9 mouse cellular contexts compared by ENCODE assay signal in genomic region chr16:32434066-32434465, GRCm38 (mm10). TPM values are rescaled to one million over a fixed set of nuclear protein-coding genes. Genes with fewer than 3 reads are reported as not detected.
DNase-seq lines count a peak whose midpoint lies in the region; TF ChIP-seq lines count a peak whose summit lies in the region.
"Had no signal": no experiment of that assay in that cellular context is flagged by ENCODE, and none has a peak within 500 bp of the region (broad histone marks: within the 10 kb centered on the region; RNA-seq: fewer than 3 reads in every experiment).

No protein-coding gene starts in this region.

- no peak for TF ChIP-seq EP300 in CH12.LX (IDR thresholded peaks at IDR 0.05; ENCODE audit: low read length)

- no peak overlapping the region for H3K9ac ChIP-seq in CH12.LX (ENCODE audit: insufficient read depth, low read depth)

- no peaks in the 10 kb centered on the region for H3K9me3 ChIP-seq in CH12.LX (replicated peaks; ENCODE audit: low read length)
- H3K9me3 ChIP-seq in forebrain, embryonic 10.5 days, result no peaks in the 10 kb centered on the region

- H3K27ac ChIP-seq in CH12.LX (ENCODE audit: insufficient read depth, low read depth) (no peak overlapping the region), macrophage (peak overlapping the region; percentile 38)
- no peak overlapping the region for H3K27ac ChIP-seq in forebrain, embryonic 10.5 days

- intact Hi-C loops in heart, postnatal 14 days (cut with DNase I), result loop anchor here (5.0 kb wide), 1 partner anchor 102 kb away; the partner anchor contains the start of gene Ubxn7

- H3K4me3 ChIP-seq in CH12.LX (replicated peaks in 1 of 3; ENCODE audit: low read depth in 2 of 3, low read length in 2 of 3, poor library complexity in 1 of 3), result no peak overlapping the region
- H3K4me3 ChIP-seq in macrophage (ENCODE audit: inconsistent target), result no peak overlapping the region
- H3K4me3 ChIP-seq in forebrain, embryonic 10.5 days, result no peak overlapping the region

- peak; percentile 92 for DNase-seq in 416B (ENCODE audit: low read depth)
- DNase-seq in CH12.LX (ENCODE audit: extremely low read depth), result peak; percentile 68
- DNase-seq in heart, postnatal 14 days, result peak; percentile 25 to 43
- no peak for DNase-seq in right cerebral cortex, postnatal 10 days (ENCODE audit: low spot score in 2 of 2)
- no peak for DNase-seq in layer of hippocampus, postnatal 36 days
- DNase-seq in forebrain, embryonic 10.5 days (ENCODE audit: extremely low spot score, low spot score), result no peak
- DNase-seq in cerebellum, postnatal 10 days, result no peak

- H3K79me2 ChIP-seq in CH12.LX (replicated peaks; ENCODE audit: control insufficient read depth, extremely low read depth, insufficient read depth, poor library complexity, severe bottlenecking) (peaks cover 2% of the 10 kb centered on the region; the same call in 1 of the 2 replicates), macrophage (ENCODE audit: inconsistent target) (peaks cover 83% of the 10 kb centered on the region)

- no peak for TF ChIP-seq POLR2A in CH12.LX (IDR thresholded peaks at IDR 0.05; ENCODE audit: low read depth, low read length)

- H3K36me3 ChIP-seq in CH12.LX (replicated peaks in 1 of 2; ENCODE audit: control insufficient read depth in 1 of 2, insufficient read depth in 1 of 2, low read length in 1 of 2) (peaks cover 0 to 4% of the 10 kb centered on the region in 2 experiments), macrophage (ENCODE audit: inconsistent target) (no peaks in the 10 kb centered on the region)
- no peaks in the 10 kb centered on the region for H3K36me3 ChIP-seq in forebrain, embryonic 10.5 days (replicated peaks)

- H3K4me2 ChIP-seq in CH12.LX (ENCODE audit: insufficient read depth, low read depth, poor library complexity, severe bottlenecking), result peak overlapping the region; percentile 75; the same call in 1 of the 2 replicates

- peaks cover 9 to 40% of the 10 kb centered on the region in 2 experiments for H3K4me1 ChIP-seq in CH12.LX (ENCODE audit: control insufficient read depth in 1 of 2, insufficient read depth in 2 of 2)
- peaks cover 27% of the 10 kb centered on the region for H3K4me1 ChIP-seq in forebrain, embryonic 10.5 days

- WGBS in macrophage (ENCODE audit: missing documents), result 0% methylated on average over 6 of the region's 6 CpGs
- WGBS in forebrain, embryonic 10.5 days, result 72% methylated on average over 6 of the region's 6 CpGs

- in situ Hi-C loops in CH12.LX (cut with MboI; ENCODE audit: low pct_ligation_motif_present, low pct_unique_long_range_greater_than_20kb, low sequenced_read_pairs), result no loop called here

- dilution Hi-C loops in CH12.LX (cut with MboI; ENCODE audit: extremely low pct_ligation_motif_present, extremely low pct_unique_long_range_greater_than_20kb, low sequenced_read_pairs), result no loop called here

- TF ChIP-seq CTCF in CH12.LX (conservative IDR thresholded peaks at IDR 0.05 in 1 of 2, IDR thresholded peaks at IDR 0.05 in 1 of 2; ENCODE audit: low read depth in 2 of 2, low read length in 2 of 2), result no peak

- no peak for TF ChIP-seq RAD21 in CH12.LX (IDR thresholded peaks at IDR 0.05; ENCODE audit: low read depth, low read length)

- H3K27me3 ChIP-seq in CH12.LX (replicated peaks), result no peaks in the 10 kb centered on the region
- H3K27me3 ChIP-seq in forebrain, embryonic 10.5 days (ENCODE audit: poor library complexity, severe bottlenecking), result no peaks in the 10 kb centered on the region

TF ChIP-seq in CH12.LX, 34 proteins besides CTCF, POLR2A, EP300 and RAD21:
- TF ChIP-seq SIN3A (IDR thresholded peaks at IDR 0.05; ENCODE audit: low read length), result peak; percentile 76
- TF ChIP-seq KAT2A (IDR thresholded peaks at IDR 0.05; ENCODE audit: insufficient replicate concordance, low read length), result no peak
- no peak for TF ChIP-seq HCFC1 (IDR thresholded peaks at IDR 0.05; ENCODE audit: low read depth, low read length)
- peak; percentile 70 for TF ChIP-seq BHLHE40 (IDR thresholded peaks at IDR 0.05; ENCODE audit: low read depth, low read length)
- peak; percentile 93 for TF ChIP-seq MEF2A (IDR thresholded peaks at IDR 0.05; ENCODE audit: borderline replicate concordance, low read depth, low read length)
- TF ChIP-seq TBP (conservative IDR thresholded peaks at IDR 0.05; ENCODE audit: low read depth, low read length), result no peak
- TF ChIP-seq E2F4 (IDR thresholded peaks at IDR 0.05; ENCODE audit: insufficient replicate concordance, low read depth, low read length), result no peak
- no peak for TF ChIP-seq ZMIZ1 (IDR thresholded peaks at IDR 0.05; ENCODE audit: low read depth, low read length)
- no peak for TF ChIP-seq CHD1 (IDR thresholded peaks at IDR 0.05; ENCODE audit: low read depth, low read length)
- no peak for TF ChIP-seq MAX (IDR thresholded peaks at IDR 0.05; ENCODE audit: low read length)
- peak; percentile 94 for TF ChIP-seq ETS1 (conservative IDR thresholded peaks at IDR 0.05; ENCODE audit: low read depth, low read length)
- peak; percentile 45; the same call in 1 of the 2 replicates for TF ChIP-seq IRF4 (IDR thresholded peaks at IDR 0.05; ENCODE audit: low read depth, low read length)
- TF ChIP-seq USF1 (IDR thresholded peaks at IDR 0.05; ENCODE audit: low read depth, low read length), result no peak
- no peak for TF ChIP-seq USF2 (conservative IDR thresholded peaks at IDR 0.05; ENCODE audit: low read depth, low read length)
- TF ChIP-seq MYC (IDR thresholded peaks at IDR 0.05; ENCODE audit: low read depth, low read length), result peak; percentile 51; the same call in 1 of the 2 replicates
- no peak for TF ChIP-seq CHD2 (IDR thresholded peaks at IDR 0.05; ENCODE audit: low read length)
- TF ChIP-seq RCOR1 (conservative IDR thresholded peaks at IDR 0.05; ENCODE audit: low read depth, low read length), result no peak
- no peak for TF ChIP-seq ELF1 (IDR thresholded peaks at IDR 0.05; ENCODE audit: low read depth, low read length)
- TF ChIP-seq MXI1 (IDR thresholded peaks at IDR 0.05; ENCODE audit: low read depth, low read length), result peak; percentile 69; the same call in 1 of the 2 replicates
- TF ChIP-seq NRF1 (IDR thresholded peaks at IDR 0.05; ENCODE audit: low read depth, low read length), result no peak
- no peak for TF ChIP-seq ZC3H11A (IDR thresholded peaks at IDR 0.05; ENCODE audit: low read depth, low read length)
- 0 out of 2 replicates have a peak, but pooled peaks have one; percentile 43 for TF ChIP-seq MAZ (IDR thresholded peaks at IDR 0.05; ENCODE audit: low read depth, low read length)

RNA-seq across cellular contexts. Expression of gene Pcyt1a, which starts 3.3 kb away (rescaled TPM):
- total RNA-seq in CH12.LX (2012; rRNA removed), result 16.4 and 17.0 TPM in 2 replicates
- 20.3 and 21.1 TPM in 2 replicates for total RNA-seq in CH12.LX (2014; rRNA removed)
- 25.7 and 28.1 TPM in 2 replicates for polyA plus RNA-seq in CH12.LX (2012; ENCODE audit: insufficient read length, low read depth)
- 100 to 1,000 TPM; 106 to 108 TPM for total RNA-seq in heart, postnatal 14 days (2021)
- total RNA-seq in macrophage (2018; cell fraction: chromatin; rRNA removed), result 100 to 1,000 TPM in 10 of 26 experiments, 10 to 100 TPM in 16; 47.1 to 175 (median 80.7) TPM
- total RNA-seq in macrophage (2018; cell fraction: cytosol; rRNA removed), result 100 to 1,000 TPM in 3 of 26 experiments, 10 to 100 TPM in 23; 45.4 to 108 (median 71.3) TPM
- 100 to 1,000 TPM in 3 of 26 experiments, 10 to 100 TPM in 23; 54.3 to 120 (median 66.5) TPM for total RNA-seq in macrophage (2018; cell fraction: nucleus; rRNA removed)
- 32.5 to 74.9 TPM (median 60.1 TPM) in 3 replicates for polyA plus RNA-seq in macrophage (2018)
- total RNA-seq in layer of hippocampus, postnatal 36 days (2021), result 10 to 100 TPM; 35.0 to 38.6 TPM
- polyA plus RNA-seq in forebrain, embryonic 10.5 days (2016; fragmentation: Nextera tagmentation; extraction: Ambion mirVana), result 41.7 and 41.9 TPM in 2 replicates

RNA-seq across cellular contexts. Expression of gene Tctex1d2, which starts 14.6 kb away (rescaled TPM):
- not detected in 2 replicates for total RNA-seq in CH12.LX (2012; rRNA removed)
- total RNA-seq in CH12.LX (2014; rRNA removed), result not detected in 2 replicates
- polyA plus RNA-seq in CH12.LX (2012; ENCODE audit: insufficient read length, low read depth), result not detected in 2 replicates
- 1 to 10 TPM; 5.7 to 6.0 TPM for total RNA-seq in heart, postnatal 14 days (2021)
- total RNA-seq in macrophage (2018; cell fraction: chromatin; rRNA removed), result 10 to 100 TPM in 9 of 26 experiments, 1 to 10 TPM in 17; 2.1 to 18.5 (median 7.5) TPM
- 10 to 100 TPM; 13.5 to 28.3 (median 21.0) TPM for total RNA-seq in macrophage (2018; cell fraction: cytosol; rRNA removed)
- 10 to 100 TPM in 11 of 26 experiments, 1 to 10 TPM in 15; 2.7 to 21.3 (median 7.8) TPM for total RNA-seq in macrophage (2018; cell fraction: nucleus; rRNA removed)
- 16.6 to 17.3 TPM (median 16.7 TPM) in 3 replicates for polyA plus RNA-seq in macrophage (2018)
- total RNA-seq in layer of hippocampus, postnatal 36 days (2021), result 10 to 100 TPM; 12.0 to 13.2 TPM
- polyA plus RNA-seq in forebrain, embryonic 10.5 days (2016; fragmentation: Nextera tagmentation; extraction: Ambion mirVana), result 39.0 and 39.2 TPM in 2 replicates

RNA-seq across cellular contexts. Expression of gene Tm4sf19, which starts 33.8 kb away (rescaled TPM):
- total RNA-seq in CH12.LX (2012; rRNA removed), result 0.25 and 0.29 TPM in 2 replicates
- 0.45 and 0.78 TPM in 2 replicates for total RNA-seq in CH12.LX (2014; rRNA removed)
- polyA plus RNA-seq in CH12.LX (2012; ENCODE audit: insufficient read length, low read depth), result 0.52 and 1.3 TPM in 2 replicates
- not detected for total RNA-seq in heart, postnatal 14 days (2021)
- total RNA-seq in macrophage (2018; cell fraction: chromatin; rRNA removed), result 1 to 10 TPM in 4 of 26 experiments, under 1 TPM in 4, not detected in 18; 0.53 to 2.3 (median 0.99) TPM
- total RNA-seq in macrophage (2018; cell fraction: cytosol; rRNA removed), result 1 to 10 TPM in 18 of 26 experiments, under 1 TPM in 8; 0.56 to 2.1 (median 1.2) TPM
- total RNA-seq in macrophage (2018; cell fraction: nucleus; rRNA removed), result 1 to 10 TPM in 9 of 26 experiments, under 1 TPM in 11, not detected in 6; 0.48 to 1.9 (median 0.99) TPM
- polyA plus RNA-seq in macrophage (2018), result 0.67 to 1.2 TPM (median 1.1 TPM) in 3 replicates
- under 1 TPM in 1 of 2 experiments, not detected in 1; 0.27 TPM for total RNA-seq in layer of hippocampus, postnatal 36 days (2021)
- not detected in 2 replicates for polyA plus RNA-seq in forebrain, embryonic 10.5 days (2016; fragmentation: Nextera tagmentation; extraction: Ambion mirVana)
- total RNA-seq: gastrocnemius, adult 8-10 months had no signal

RNA-seq across cellular contexts. Expression of gene Slc51a, which starts 53.6 kb away (rescaled TPM):
- total RNA-seq in CH12.LX (2012; rRNA removed) (0.08 and 0.21 TPM in 2 replicates), CH12.LX (2014; rRNA removed) (not detected in 2 replicates)
- polyA plus RNA-seq in CH12.LX (2012; ENCODE audit: insufficient read length, low read depth) (0.17 TPM in 1 of 2 replicates, not detected in the other), macrophage (2018) (0.08 to 0.20 TPM in 2 of 3 replicates, not detected in the other)
- 1 to 10 TPM; 2.3 TPM for total RNA-seq in heart, postnatal 14 days (2021)
- not detected for total RNA-seq in macrophage (2018; cell fraction: chromatin; rRNA removed)
- total RNA-seq in macrophage (2018; cell fraction: cytosol; rRNA removed), result under 1 TPM in 2 of 26 experiments, not detected in 24; 0.03 TPM
- total RNA-seq in macrophage (2018; cell fraction: nucleus; rRNA removed), result not detected
- total RNA-seq in layer of hippocampus, postnatal 36 days (2021), result not detected
- polyA plus RNA-seq in forebrain, embryonic 10.5 days (2016; fragmentation: Nextera tagmentation; extraction: Ambion mirVana), result 0.28 and 0.37 TPM in 2 replicates
- total RNA-seq: gastrocnemius, adult 8-10 months had no signal

Comparison
In these comparisons a context has a peak if more than half of its experiments do, and no peak if none do; other contexts are left out.
1. DNase-seq: peak in 416B (single experiment), CH12.LX (single experiment) and heart, postnatal 14 days (2 of 2); none in right cerebral cortex, postnatal 10 days (0 of 2), layer of hippocampus, postnatal 36 days (0 of 2), forebrain, embryonic 10.5 days (single experiment) and cerebellum, postnatal 10 days (0 of 2).
2. RNA of gene Tctex1d2, which starts 14.6 kb away (total RNA-seq): 12.0 to 13.2 TPM in layer of hippocampus, postnatal 36 days and 5.7 to 6.0 TPM in heart, postnatal 14 days; not detected in CH12.LX; every median in the first group is over 4 times any median in the second.